Mouse (Mus musculus): ENCODE results near the gene Stk39. TPM values are rescaled to one million over a fixed set of nuclear protein-coding genes. Genes with fewer than 3 reads are reported as not detected.
A peak's percentile ranks its signal among the peaks of the same experiment; 100 is the strongest.

Stk39 gene
- polyA plus RNA-seq, 1 experiment from 2014 or later: 21.4 TPM

GRCm38 (mm10) chr2:68304771-68305460 is 167.2 kb downstream of the Stk39 start:
- Histone ChIP-seq H3K4me2 (ENCODE audit: low read length) (no peak overlapping the region), H3K27me3 (ENCODE audit: control insufficient read depth, insufficient read depth, low read depth, low read length) (no peaks in the 10 kb centered on the region), H3K4me3 (ENCODE audit: low read depth, low read length) (no peak overlapping the region), H3K4me1 (ENCODE audit: control insufficient read depth, insufficient read depth, low read length) (peaks cover 7% of the 10 kb centered on the region), H3K27ac (ENCODE audit: low read length) (no peak overlapping the region), H3K9ac (ENCODE audit: low read depth, low read length) (no peak overlapping the region), H3K9me3 (replicated peaks; ENCODE audit: control insufficient read depth, low read length, poor library complexity, severe bottlenecking) (no peaks in the 10 kb centered on the region), H3K36me3 (ENCODE audit: control insufficient read depth, insufficient read depth, low read length) (no peaks in the 10 kb centered on the region)
- 94% methylated on average over 6 of the region's 6 CpGs for WGBS
- no peak for ATAC-seq

DNA sequence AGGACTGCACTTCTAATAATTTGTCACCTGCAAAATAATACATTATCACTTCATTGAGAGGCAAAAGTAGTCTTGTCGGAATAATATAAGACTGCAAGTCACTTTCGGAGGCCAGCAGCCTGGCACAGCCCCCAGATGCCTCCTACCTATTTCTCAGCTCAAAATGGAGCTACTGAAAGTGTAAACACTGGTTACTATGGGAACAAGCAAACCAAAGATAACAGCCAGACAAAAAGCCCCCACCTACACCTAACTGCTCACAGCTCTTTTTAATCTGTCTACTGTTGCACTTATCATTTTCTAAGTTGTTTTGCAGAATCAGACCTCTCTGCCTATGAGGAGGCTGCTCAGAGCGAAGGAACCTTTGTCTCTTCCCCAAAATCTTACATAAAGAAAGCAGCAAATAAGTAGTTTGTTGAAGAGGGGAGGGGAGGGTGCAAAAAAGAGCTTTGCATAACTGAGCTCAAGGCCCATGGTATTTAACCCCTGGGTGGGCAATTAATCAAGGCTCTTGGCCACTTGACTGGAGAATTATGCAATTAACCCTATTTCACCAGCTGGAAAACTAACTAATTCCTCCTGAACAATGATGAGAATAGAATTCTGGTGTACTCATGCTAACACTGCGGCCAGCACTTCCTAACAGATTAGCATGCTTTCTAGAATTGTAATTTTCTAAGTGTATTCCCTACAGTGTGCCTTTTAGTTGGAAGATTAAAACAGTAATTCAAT is 170.1 kb downstream of the Stk39 start:
- Histone ChIP-seq H3K4me3 (ENCODE audit: low read depth, low read length) (no peak overlapping the region), H3K9me3 (replicated peaks; ENCODE audit: control insufficient read depth, low read length, poor library complexity, severe bottlenecking) (no peaks in the 10 kb centered on the region), H3K4me1 (ENCODE audit: control insufficient read depth, insufficient read depth, low read length) (peaks cover 7% of the 10 kb centered on the region), H3K4me2 (ENCODE audit: low read length) (no peak overlapping the region), H3K27me3 (ENCODE audit: control insufficient read depth, insufficient read depth, low read depth, low read length) (no peaks in the 10 kb centered on the region), H3K36me3 (ENCODE audit: control insufficient read depth, insufficient read depth, low read length) (no peaks in the 10 kb centered on the region), H3K9ac (ENCODE audit: low read depth, low read length) (no peak overlapping the region), H3K27ac (ENCODE audit: low read length) (peak overlapping the region; percentile 28; the same call in 1 of the 2 replicates)
- ATAC-seq: peak; percentile 75
- 43% methylated on average over 4 of the region's 4 CpGs for WGBS

GRCm38 (mm10) chr2:68298356-68298755 is 173.7 kb downstream of the Stk39 start:
- Histone ChIP-seq H3K4me3 (ENCODE audit: low read depth, low read length) (no peak overlapping the region), H3K9ac (ENCODE audit: low read depth, low read length) (no peak overlapping the region), H3K27ac (ENCODE audit: low read length) (no peak overlapping the region), H3K36me3 (ENCODE audit: control insufficient read depth, insufficient read depth, low read length) (no peaks in the 10 kb centered on the region), H3K27me3 (ENCODE audit: control insufficient read depth, insufficient read depth, low read depth, low read length) (no peaks in the 10 kb centered on the region), H3K4me2 (ENCODE audit: low read length) (no peak overlapping the region), H3K9me3 (replicated peaks; ENCODE audit: control insufficient read depth, low read length, poor library complexity, severe bottlenecking) (no peaks in the 10 kb centered on the region), H3K4me1 (ENCODE audit: control insufficient read depth, insufficient read depth, low read length) (peaks cover 7% of the 10 kb centered on the region)
- WGBS: 95% methylated on average over 3 of the region's 3 CpGs
- no peak for ATAC-seq

DNA sequence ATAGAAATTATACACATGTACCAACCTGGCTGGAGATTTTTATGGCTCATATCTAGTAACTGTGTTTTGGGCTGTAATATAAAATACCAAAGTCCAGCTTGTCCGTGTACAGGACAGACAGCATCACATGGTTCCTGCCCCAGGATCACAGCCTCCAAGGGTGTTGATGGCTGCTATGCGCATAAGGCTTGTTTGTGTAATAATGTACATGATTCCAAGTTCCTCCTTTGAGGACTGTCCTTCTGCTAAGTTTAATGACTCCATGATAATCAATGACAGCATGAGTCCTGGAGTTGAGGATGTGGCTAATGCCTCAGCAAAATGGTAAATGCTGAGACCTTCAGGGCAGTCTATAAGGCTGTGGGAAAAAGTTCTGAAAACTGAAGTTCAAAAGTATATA is 174.1 kb downstream of the Stk39 start:
- no peaks in the 10 kb centered on the region for H3K36me3 ChIP-seq (ENCODE audit: control insufficient read depth, insufficient read depth, low read length)
- no peak overlapping the region for H3K9ac ChIP-seq (ENCODE audit: low read depth, low read length)
- no peak overlapping the region for H3K4me3 ChIP-seq (ENCODE audit: low read depth, low read length)
- no peaks in the 10 kb centered on the region for H3K27me3 ChIP-seq (ENCODE audit: control insufficient read depth, insufficient read depth, low read depth, low read length)
- WGBS: 99% methylated on average over 2 of the region's 2 CpGs
- peaks cover 7% of the 10 kb centered on the region for H3K4me1 ChIP-seq (ENCODE audit: control insufficient read depth, insufficient read depth, low read length)
- no peaks in the 10 kb centered on the region for H3K9me3 ChIP-seq (replicated peaks; ENCODE audit: control insufficient read depth, low read length, poor library complexity, severe bottlenecking)
- no peak overlapping the region for H3K4me2 ChIP-seq (ENCODE audit: low read length)
- no peak overlapping the region for H3K27ac ChIP-seq (ENCODE audit: low read length)
- ATAC-seq: no peak

DNA sequence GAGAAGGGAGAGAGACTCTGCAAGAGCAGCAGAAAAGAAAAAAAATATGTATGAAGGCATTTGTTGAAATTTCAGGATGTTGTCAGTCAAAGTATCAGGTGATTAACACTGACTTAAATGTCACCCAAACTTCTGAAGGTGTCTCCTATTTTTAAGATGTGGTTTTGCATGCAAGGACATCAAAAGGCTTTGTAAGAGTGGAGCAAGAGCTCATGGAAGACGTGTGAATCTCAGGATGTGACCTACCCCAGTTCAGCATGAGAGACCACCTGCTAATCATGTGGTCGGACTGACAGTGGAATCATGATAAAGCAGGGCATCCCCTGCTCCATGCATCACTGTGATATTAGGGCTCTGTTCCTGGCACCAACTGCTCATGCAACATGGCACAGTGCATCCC is 175.3 kb downstream of the Stk39 start:
- H3K9ac ChIP-seq (ENCODE audit: low read depth, low read length): no peak overlapping the region
- WGBS: 84% methylated on average over 2 of the region's 2 CpGs
- peaks cover under 1% of the 10 kb centered on the region; the same call in 1 of the 2 replicates for H3K4me1 ChIP-seq (ENCODE audit: control insufficient read depth, insufficient read depth, low read length)
- no peaks in the 10 kb centered on the region for H3K9me3 ChIP-seq (replicated peaks; ENCODE audit: control insufficient read depth, low read length, poor library complexity, severe bottlenecking)
- no peak overlapping the region for H3K27ac ChIP-seq (ENCODE audit: low read length)
- H3K4me3 ChIP-seq (ENCODE audit: low read depth, low read length): no peak overlapping the region
- H3K4me2 ChIP-seq (ENCODE audit: low read length): no peak overlapping the region
- H3K27me3 ChIP-seq (ENCODE audit: control insufficient read depth, insufficient read depth, low read depth, low read length): no peaks in the 10 kb centered on the region
- no peak for ATAC-seq
- no peaks in the 10 kb centered on the region for H3K36me3 ChIP-seq (ENCODE audit: control insufficient read depth, insufficient read depth, low read length)

DNA sequence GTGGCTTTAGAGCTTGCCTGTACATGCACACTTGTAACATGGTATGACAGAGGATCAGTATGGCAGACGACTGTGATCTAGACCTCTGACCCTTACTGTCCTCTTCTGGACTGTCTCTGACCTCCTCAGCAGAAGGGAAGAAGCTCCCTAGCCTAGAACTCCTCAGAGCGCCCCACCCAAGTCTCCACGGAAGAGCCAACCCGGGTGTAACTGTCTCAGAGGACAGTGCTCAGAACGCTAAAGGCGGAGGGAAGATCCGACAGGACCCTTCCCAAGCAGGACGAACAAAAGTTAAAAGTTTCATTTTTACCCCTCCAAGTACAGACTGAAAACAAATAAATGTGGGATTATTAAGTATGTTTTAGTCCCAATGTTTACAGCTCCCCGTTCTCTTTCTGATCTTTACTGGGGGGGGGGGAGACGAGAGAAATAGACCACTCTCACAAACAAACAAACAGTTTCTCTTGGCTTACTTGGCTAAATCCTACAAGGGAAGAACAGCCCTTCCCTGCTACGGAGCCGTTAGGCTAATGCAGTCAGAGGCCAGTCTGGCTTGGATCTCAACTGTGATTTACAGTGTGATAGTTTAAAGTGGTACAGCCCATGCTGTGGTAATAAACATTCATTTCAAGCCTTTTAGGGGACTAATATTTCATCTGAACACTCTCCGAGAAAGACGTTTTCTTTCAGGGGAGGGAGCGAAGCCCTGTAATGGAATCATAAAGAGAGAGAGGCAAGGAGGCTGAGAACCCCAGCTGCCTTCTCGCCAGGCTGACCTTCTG is 179.3 kb downstream of the Stk39 start:
- no peaks in the 10 kb centered on the region for H3K27me3 ChIP-seq (ENCODE audit: control insufficient read depth, insufficient read depth, low read depth, low read length)
- 84% methylated on average over 16 of the region's 16 CpGs for WGBS
- H3K4me2 ChIP-seq (ENCODE audit: low read length): no peak overlapping the region
- H3K36me3 ChIP-seq (ENCODE audit: control insufficient read depth, insufficient read depth, low read length): no peaks in the 10 kb centered on the region
- no peaks in the 10 kb centered on the region for H3K4me1 ChIP-seq (ENCODE audit: control insufficient read depth, insufficient read depth, low read length)
- no peak overlapping the region for H3K9ac ChIP-seq (ENCODE audit: low read depth, low read length)
- H3K27ac ChIP-seq (ENCODE audit: low read length): no peak overlapping the region
- ATAC-seq: no peak
- no peak overlapping the region for H3K4me3 ChIP-seq (ENCODE audit: low read depth, low read length)
- no peaks in the 10 kb centered on the region for H3K9me3 ChIP-seq (replicated peaks; ENCODE audit: control insufficient read depth, low read length, poor library complexity, severe bottlenecking)

DNA sequence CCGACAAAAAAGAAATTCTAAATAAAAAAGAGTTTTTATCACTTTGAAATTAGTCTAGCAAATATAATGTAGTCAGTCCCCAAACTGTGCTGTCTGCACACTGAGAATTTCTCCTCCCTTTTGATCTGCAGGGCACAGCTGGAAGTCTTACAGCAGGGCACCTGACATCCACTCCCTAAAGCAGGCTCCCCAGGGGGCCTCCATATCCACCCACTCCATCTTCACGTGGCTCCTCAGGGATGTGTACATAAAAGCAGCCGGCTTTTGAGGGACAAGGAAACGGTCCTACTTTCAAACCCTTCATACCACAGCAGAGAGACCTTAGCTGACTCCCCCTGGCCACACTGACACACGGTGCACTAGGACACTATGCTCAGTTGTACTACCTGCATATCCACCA is 180.2 kb downstream of the Stk39 start:
- no peak overlapping the region for H3K27ac ChIP-seq (ENCODE audit: low read length)

DNA sequence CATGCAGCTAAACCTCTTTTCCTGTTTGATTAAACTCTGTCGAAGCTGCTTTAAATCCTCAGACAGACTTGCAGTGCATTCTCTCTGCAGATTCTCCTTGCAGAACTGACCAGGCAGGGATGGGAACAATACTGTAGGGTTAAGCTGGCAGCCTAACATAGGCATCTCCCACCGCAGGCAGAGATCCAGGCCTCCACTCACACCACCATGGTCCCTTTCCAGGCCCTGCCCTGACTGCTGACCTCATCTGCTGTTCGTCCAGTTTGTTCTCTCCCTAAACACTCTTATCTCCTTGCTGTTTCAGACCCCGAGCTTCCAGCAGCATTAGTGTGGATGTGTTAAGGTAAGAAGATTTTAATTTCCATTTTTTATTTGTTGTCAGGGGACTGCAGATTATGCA is 182.1 kb downstream of the Stk39 start:
- no peak overlapping the region for H3K27ac ChIP-seq (ENCODE audit: low read length)
- WGBS: 37% methylated on average over 4 of the region's 4 CpGs

More for the DNA sequence above, 180.2 kb downstream of the Stk39 start:
- no peak for ATAC-seq
- H3K9ac ChIP-seq (ENCODE audit: low read depth, low read length): no peak overlapping the region
- no peak overlapping the region for H3K4me2 ChIP-seq (ENCODE audit: low read length)
- no peaks in the 10 kb centered on the region for H3K27me3 ChIP-seq (ENCODE audit: control insufficient read depth, insufficient read depth, low read depth, low read length)
- no peaks in the 10 kb centered on the region for H3K4me1 ChIP-seq (ENCODE audit: control insufficient read depth, insufficient read depth, low read length)
- no peaks in the 10 kb centered on the region for H3K9me3 ChIP-seq (replicated peaks; ENCODE audit: control insufficient read depth, low read length, poor library complexity, severe bottlenecking)
- H3K36me3 ChIP-seq (ENCODE audit: control insufficient read depth, insufficient read depth, low read length): no peaks in the 10 kb centered on the region
- H3K4me3 ChIP-seq (ENCODE audit: low read depth, low read length): no peak overlapping the region
- 48% methylated on average over 5 of the region's 5 CpGs for WGBS

DNA sequence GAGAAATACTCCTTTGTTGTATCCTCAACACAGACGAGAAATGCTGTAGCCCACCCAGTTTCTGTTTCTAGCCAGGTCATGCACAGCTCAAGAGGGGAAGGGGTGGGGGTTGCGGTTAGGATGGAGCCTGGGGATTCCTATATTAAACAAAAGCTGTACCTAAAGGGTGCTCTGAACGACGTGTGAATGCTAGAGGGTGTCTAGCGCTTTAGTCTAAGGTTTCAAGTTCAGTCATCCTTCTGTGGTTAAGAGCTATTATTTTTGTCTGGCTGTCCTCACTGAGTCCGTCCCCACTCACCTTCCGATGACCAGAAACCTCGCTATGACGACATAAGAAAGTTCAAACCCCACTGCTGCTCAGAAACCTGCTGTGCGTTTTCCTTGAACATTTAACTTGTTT is 182.9 kb downstream of the Stk39 start:
- no peaks in the 10 kb centered on the region for H3K4me1 ChIP-seq (ENCODE audit: control insufficient read depth, insufficient read depth, low read length)
- no peak overlapping the region for H3K9ac ChIP-seq (ENCODE audit: low read depth, low read length)
- no peaks in the 10 kb centered on the region for H3K27me3 ChIP-seq (ENCODE audit: control insufficient read depth, insufficient read depth, low read depth, low read length)
- H3K4me2 ChIP-seq (ENCODE audit: low read length): no peak overlapping the region
- H3K9me3 ChIP-seq (replicated peaks; ENCODE audit: control insufficient read depth, low read length, poor library complexity, severe bottlenecking): no peaks in the 10 kb centered on the region
- WGBS: 82% methylated on average over 10 of the region's 10 CpGs
- H3K27ac ChIP-seq (ENCODE audit: low read length): no peak overlapping the region
- H3K4me3 ChIP-seq (ENCODE audit: low read depth, low read length): no peak overlapping the region
- ATAC-seq: no peak
- H3K36me3 ChIP-seq (ENCODE audit: control insufficient read depth, insufficient read depth, low read length): no peaks in the 10 kb centered on the region

More for the DNA sequence above, 182.1 kb downstream of the Stk39 start:
- H3K27me3 ChIP-seq (ENCODE audit: control insufficient read depth, insufficient read depth, low read depth, low read length): no peaks in the 10 kb centered on the region
- H3K4me2 ChIP-seq (ENCODE audit: low read length): no peak overlapping the region
- no peak overlapping the region for H3K9ac ChIP-seq (ENCODE audit: low read depth, low read length)
- ATAC-seq: peak; percentile 55; the same call in 1 of the 2 replicates
- H3K4me3 ChIP-seq (ENCODE audit: low read depth, low read length): no peak overlapping the region
- H3K36me3 ChIP-seq (ENCODE audit: control insufficient read depth, insufficient read depth, low read length): no peaks in the 10 kb centered on the region
- no peaks in the 10 kb centered on the region for H3K9me3 ChIP-seq (replicated peaks; ENCODE audit: control insufficient read depth, low read length, poor library complexity, severe bottlenecking)
- no peaks in the 10 kb centered on the region for H3K4me1 ChIP-seq (ENCODE audit: control insufficient read depth, insufficient read depth, low read length)

Data from midbrain, embryonic 16.5 days (tissue).